Mouse (Mus musculus): ENCODE measurements at regions not wholly inside any gene's neighbourhood (a gene's known extent, or its start where the extent isn't known, plus 50 kb on each side); places are given as distances from the start of the nearest gene placed in this dataset.

DNA sequence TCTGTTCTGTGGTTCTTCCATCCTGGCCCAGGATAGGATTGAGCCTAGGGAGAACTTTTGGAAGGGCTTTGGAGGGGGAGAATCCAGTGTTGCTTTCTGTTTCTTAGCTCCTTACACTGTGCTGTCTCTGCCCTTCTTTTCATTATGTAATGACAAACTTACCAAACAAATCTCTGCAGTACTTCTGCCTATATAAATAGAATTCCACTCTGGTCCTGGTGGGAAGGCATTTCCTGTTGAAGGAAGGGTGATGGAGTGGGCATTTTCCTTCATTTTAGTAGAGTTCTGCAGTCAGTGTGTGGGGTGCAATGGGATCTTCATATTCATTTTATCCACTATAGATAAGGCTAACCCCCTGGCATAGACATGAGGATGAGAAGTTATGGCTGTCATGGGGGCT, 63.2 kb upstream of the Adamts16 start:
- no peak for TF ChIP-seq CTCF (IDR thresholded peaks at IDR 0.05; ENCODE audit: low read depth)
- no peak for TF ChIP-seq EP300 (optimal IDR thresholded peaks at IDR 0.05)
